Mouse (Mus musculus): Measurements from ENCODE around the gene Zcchc8.

GRCm38 (mm10) chr5:123714622-123715021 is 6.3 kb downstream of the Zcchc8 start:
- TF ChIP-seq CTCF (IDR thresholded peaks at IDR 0.05; ENCODE audit: control insufficient read depth, insufficient read depth, low read length): no peak
- TF ChIP-seq POLR2A (IDR thresholded peaks at IDR 0.05; ENCODE audit: borderline replicate concordance, control insufficient read depth, low read depth, low read length): no peak
